Mouse (Mus musculus) small intestine, adult 2 months (tissue): ENCODE measurements around the gene Hhat. TPM values are rescaled to one million over a fixed set of nuclear protein-coding genes. Genes with fewer than 3 reads are reported as not detected.

Source experiments
- H3K27ac ChIP-seq: fragments of 200-500 bp; 2 replicates; pipeline ENCODE4 v1.5.1; 2012; ENCODE audit warnings: low read depth, low read length, control low read depth, inconsistent platforms; ENCODE audit not compliant: insufficient read depth
- H3K27me3 ChIP-seq: fragments of 200-500 bp; 2 replicates; pipeline ENCODE4 v1.6.1; 2012; ENCODE audit warnings: mild to moderate bottlenecking, moderate library complexity, low read length, inconsistent platforms; ENCODE audit not compliant: control insufficient read depth, insufficient read depth
- H3K36me3 ChIP-seq: fragments of 200-500 bp; 2 replicates; pipeline ENCODE4 v1.6.1; 2012; ENCODE audit warnings: mild to moderate bottlenecking, low read length, control low read depth, inconsistent platforms; ENCODE audit not compliant: control insufficient read depth, insufficient read depth
- H3K4me1 ChIP-seq: fragments of 200-500 bp; 2 replicates; pipeline ENCODE4 v1.6.1; 2012; ENCODE audit warnings: low read length, inconsistent platforms, mixed read lengths; ENCODE audit not compliant: control insufficient read depth, insufficient read depth, insufficient read length
- H3K4me3 ChIP-seq: fragments of 200-500 bp; 2 replicates; pipeline ENCODE4 v1.5.1; 2012; ENCODE audit warnings: low read depth, mild to moderate bottlenecking, control low read depth, inconsistent platforms, low read length, moderate library complexity
- CTCF ChIP-seq: fragments of 200-500 bp; IDR thresholded peaks from 2 replicates; pipeline ENCODE4 v1.5.1; 2012; ENCODE audit warnings: low read depth, mild to moderate bottlenecking, control low read depth, inconsistent platforms, low read length, moderate library complexity, mixed read lengths; ENCODE audit not compliant: insufficient replicate concordance, insufficient read length; ENCODE audit errors: extremely low read depth
- POLR2A ChIP-seq: fragments of 200-500 bp; IDR thresholded peaks from 2 replicates; pipeline ENCODE4 v1.6.1; 2012; ENCODE audit warnings: low read depth, mild to moderate bottlenecking, control low read depth, inconsistent platforms, low read length, moderate library complexity
- WGBS: fragments of 180-500 bp; shearing (Covaris S2); methylation state at CpG from one replicate; pipeline ENCODE4 v1.1.7; 2018; 5-methylcytosine and 5-hydroxymethylcytosine counted together
- polyA plus RNA-seq: library from polyadenylated mRNA; depleted of rRNA; stranded (reverse); fragments of >200 nt; gene quantifications from 2 replicates; pipeline ENCODE4 v1.2.3, GENCODE M21; 2012

The Hhat gene
- polyA plus RNA-seq, 1 experiment, result 3.1 TPM

DNA sequence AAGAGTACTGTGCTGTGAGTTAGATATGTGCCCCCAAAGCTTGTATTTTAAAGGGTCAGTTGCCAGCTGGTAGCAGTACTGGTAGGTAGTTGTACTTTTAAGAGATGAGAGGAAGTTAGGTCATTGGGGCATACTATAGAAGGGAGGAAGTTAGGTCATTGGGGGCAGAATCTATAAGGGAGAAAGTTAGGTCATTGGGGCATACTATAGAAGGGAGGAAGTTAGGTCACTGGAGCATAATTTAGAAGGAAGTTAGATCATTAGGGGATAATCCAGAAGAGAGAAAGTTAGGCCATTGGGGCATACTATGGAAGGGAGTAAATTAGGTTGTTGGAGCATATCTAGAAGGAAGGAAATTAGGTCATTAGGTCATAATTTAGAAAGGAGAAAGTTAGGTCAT lies 71.9 kb downstream of the Hhat start:
- no peak overlapping the region for H3K27ac ChIP-seq
- H3K4me1 ChIP-seq, result no peaks in the 10 kb centered on the region
- no peaks in the 10 kb centered on the region for H3K27me3 ChIP-seq
- H3K36me3 ChIP-seq, result no peaks in the 10 kb centered on the region
- TF ChIP-seq POLR2A, result no peak
- no peak overlapping the region for H3K4me3 ChIP-seq

DNA sequence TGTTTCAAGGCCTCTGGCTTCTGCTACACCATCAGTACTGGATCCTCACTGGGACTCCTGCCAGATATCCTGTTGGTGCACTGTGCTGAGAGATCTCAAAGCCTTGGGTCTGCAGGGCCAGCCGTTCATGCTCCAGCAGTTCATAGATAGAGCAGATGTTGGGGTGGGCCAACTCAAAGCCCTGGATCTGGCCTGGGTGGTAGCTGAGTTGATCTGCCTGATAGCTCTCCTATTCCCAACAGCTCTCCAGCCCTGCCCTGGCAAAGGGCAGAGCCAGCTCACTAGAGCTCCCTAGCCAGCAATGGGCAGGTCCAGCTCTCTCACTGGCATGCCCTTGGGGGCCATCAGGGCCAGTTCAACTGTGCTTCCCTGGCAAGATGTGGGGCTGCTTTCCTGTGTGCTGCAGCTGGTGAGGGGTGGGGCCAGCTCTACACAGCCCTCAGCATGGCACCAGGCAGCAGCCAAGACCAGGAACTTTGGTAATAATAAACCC lies 74.6 kb downstream of the Hhat start:
- no peaks in the 10 kb centered on the region for H3K36me3 ChIP-seq
- H3K4me3 ChIP-seq, result no peak overlapping the region
- TF ChIP-seq POLR2A, result no peak
- no peak for TF ChIP-seq CTCF
- H3K27me3 ChIP-seq, result no peaks in the 10 kb centered on the region
- no peaks in the 10 kb centered on the region for H3K4me1 ChIP-seq
- 52% methylated on average over 1 of the region's 1 CpGs for WGBS
- H3K27ac ChIP-seq, result no peak overlapping the region

DNA sequence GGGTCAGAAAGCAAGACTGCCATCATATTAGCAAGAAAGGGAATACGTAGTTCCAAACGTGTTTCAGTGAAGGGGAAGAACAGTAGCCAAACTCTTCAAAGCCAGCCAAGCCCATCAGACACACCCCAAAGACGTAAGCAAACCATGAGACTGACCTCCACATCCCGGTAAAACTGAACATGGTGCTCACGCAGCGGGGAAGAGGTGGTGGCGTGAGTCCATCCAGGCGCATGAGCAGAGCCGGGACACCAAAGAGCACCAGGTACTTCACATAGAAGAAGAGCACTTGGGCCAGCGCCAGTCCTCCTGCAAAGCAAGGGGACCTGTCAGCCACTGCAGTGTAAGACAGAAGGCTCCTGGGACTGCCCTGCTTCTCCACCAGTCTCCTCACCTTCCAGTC lies 77.4 kb downstream of the Hhat start:
- WGBS, result 93% methylated on average over 10 of the region's 10 CpGs
- no peaks in the 10 kb centered on the region for H3K27me3 ChIP-seq

DNA sequence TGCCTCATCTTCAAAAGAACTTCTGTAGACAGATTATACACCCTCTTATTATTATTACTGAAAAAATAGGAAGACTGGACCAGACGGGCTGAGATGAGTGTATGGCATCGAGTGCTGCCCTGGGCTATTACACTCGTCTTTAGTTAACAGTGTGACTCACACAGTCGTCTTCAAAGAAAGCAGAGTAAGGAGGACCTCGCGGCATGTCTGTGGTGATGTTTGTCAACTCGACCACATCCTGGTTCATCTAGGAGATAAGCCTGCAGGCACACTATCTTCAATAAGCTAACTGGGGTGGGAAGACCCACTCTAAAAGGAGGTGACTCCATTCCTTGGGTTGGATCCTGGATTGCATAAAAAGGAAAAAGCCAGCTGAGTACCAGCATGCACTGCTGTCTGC lies 78.0 kb downstream of the Hhat start:
- no peak overlapping the region for H3K27ac ChIP-seq
- TF ChIP-seq POLR2A, result no peak
- no peak for TF ChIP-seq CTCF
- no peaks in the 10 kb centered on the region for H3K36me3 ChIP-seq
- H3K27me3 ChIP-seq, result no peaks in the 10 kb centered on the region
- WGBS, result 61% methylated on average over 7 of the region's 7 CpGs
- H3K4me3 ChIP-seq, result no peak overlapping the region
- no peaks in the 10 kb centered on the region for H3K4me1 ChIP-seq

More for the DNA sequence above, 77.4 kb downstream of the Hhat start:
- Histone ChIP-seq H3K27ac (no peak overlapping the region), H3K36me3 (no peaks in the 10 kb centered on the region), H3K4me3 (no peak overlapping the region), H3K4me1 (no peaks in the 10 kb centered on the region)
- TF ChIP-seq CTCF (no peak), POLR2A (no peak)

DNA sequence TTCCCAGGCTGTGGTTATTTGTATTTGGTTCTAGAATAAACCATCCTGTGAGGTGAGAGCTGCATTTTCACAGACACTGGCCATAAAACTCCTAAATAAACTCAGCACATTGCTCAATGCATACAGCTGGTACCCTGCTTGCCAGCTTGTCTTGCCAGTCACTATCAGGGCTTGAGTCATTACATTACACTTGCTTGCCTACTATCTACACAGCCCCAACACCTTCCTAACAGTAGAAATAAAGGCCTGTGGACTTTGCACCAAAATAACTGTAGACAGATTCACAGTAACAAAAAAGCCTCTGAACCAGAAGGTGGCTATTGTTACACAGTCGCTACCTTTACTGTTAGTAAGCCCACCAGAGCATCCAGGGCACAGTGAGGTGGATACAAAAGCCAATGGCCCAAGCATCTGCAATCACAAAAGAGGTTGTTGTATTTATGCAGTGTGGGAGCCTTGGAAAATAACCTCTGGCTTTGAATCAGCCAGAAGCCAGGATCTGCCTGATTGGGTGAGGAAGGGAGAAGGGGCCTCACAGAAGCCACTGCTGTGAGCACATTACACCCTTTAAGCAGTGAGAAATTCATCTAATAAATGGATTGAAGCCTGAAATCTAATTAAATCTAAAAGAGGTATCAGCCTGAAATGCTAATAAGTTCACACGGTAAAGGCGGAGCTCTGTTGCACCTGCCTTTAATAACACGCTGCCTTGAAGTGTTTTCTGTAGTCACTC lies 88.6 kb downstream of the Hhat start:
- H3K27ac ChIP-seq, result no peak overlapping the region
- WGBS, result 37% methylated on average over 4 of the region's 4 CpGs

DNA sequence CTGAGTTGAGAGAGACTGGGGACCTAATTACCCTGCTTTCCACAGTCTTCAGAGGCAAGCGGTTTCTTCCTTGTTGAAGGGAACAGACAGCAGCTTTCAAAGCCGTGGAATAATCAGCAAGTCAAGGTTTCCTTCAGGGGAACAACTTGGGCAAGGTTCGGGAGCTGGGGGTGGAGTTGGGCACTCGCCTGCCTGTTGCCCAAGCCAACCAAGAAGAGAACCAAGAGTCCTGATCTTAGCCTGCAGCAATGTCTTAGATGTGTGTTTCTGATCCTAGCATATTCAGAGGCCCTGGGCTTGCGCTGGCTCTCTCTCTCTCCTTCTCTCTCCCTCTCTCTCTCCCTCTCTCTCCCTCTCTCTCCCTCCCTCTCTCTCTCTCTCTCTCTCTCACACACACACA lies 93.8 kb downstream of the Hhat start:
- WGBS, result 41% methylated on average over 5 of the region's 5 CpGs

More for the DNA sequence above, 88.6 kb downstream of the Hhat start:
- no peak for TF ChIP-seq CTCF
- no peak for TF ChIP-seq POLR2A
- Histone ChIP-seq H3K27me3 (no peaks in the 10 kb centered on the region), H3K36me3 (no peaks in the 10 kb centered on the region), H3K4me3 (no peak overlapping the region), H3K4me1 (no peaks in the 10 kb centered on the region)

DNA sequence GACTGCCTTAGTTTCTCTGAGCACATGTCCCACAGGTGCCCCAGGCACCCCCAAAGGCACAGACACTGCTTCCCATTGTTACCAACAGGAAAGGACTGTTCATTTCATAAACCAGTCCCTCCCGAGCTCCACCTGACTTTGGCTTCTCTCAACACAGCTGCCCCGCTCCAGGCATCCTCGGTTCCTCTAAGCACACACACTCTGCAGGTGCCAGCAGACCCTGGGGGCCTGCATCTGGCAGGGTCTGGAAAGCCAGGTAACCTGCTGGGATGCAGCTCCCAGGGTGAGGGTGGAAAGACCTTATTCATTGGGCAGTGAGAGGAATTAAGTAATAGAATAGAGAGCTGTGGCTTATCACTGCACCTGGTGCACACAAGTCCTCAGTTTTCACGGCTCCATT lies 107.4 kb downstream of the Hhat start:
- H3K27ac ChIP-seq, result no peak overlapping the region
- no peaks in the 10 kb centered on the region for H3K27me3 ChIP-seq
- H3K4me1 ChIP-seq, result no peaks in the 10 kb centered on the region
- no peak overlapping the region for H3K4me3 ChIP-seq
- H3K36me3 ChIP-seq, result no peaks in the 10 kb centered on the region
- TF ChIP-seq POLR2A (no peak), CTCF (no peak)
- WGBS, result 60% methylated on average over 4 of the region's 4 CpGs

More for the DNA sequence above, 93.8 kb downstream of the Hhat start:
- TF ChIP-seq CTCF (no peak), POLR2A (no peak)
- Histone ChIP-seq H3K36me3 (no peaks in the 10 kb centered on the region), H3K4me1 (no peaks in the 10 kb centered on the region), H3K27ac (no peak overlapping the region), H3K27me3 (no peaks in the 10 kb centered on the region), H3K4me3 (no peak overlapping the region)
